Comparison of ENCODE assay signal across 8 mouse cellular contexts in the genomic region with DNA sequence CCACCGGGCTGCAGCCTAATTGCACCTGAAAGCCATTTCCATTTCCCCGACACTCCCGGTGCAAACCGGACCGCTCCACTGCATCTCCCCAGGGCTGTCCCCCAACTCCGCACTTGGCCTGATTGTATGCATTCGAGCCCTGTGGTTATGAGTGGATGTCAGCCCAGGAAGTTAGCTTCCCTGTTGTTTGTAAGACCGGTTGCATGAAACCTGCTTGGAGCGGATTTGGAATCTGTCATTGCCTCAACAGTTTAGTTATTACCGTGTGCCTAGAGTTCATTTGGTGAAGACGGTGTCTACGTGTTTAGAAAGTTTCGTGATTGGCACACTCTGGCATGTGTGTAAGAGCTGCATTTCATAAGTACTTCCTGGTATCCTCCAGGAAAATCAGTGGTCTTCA. TPM values are rescaled to one million over a fixed set of nuclear protein-coding genes. Genes with fewer than 3 reads are reported as not detected.
DNase-seq lines count a peak whose midpoint lies in the region; ATAC-seq and TF ChIP-seq lines count a peak whose summit lies in the region.

No protein-coding gene starts in this region.

- TF ChIP-seq POLR2A in cerebellum, adult 2 months (IDR thresholded peaks at IDR 0.05; ENCODE audit: borderline replicate concordance, insufficient read depth, low read length), result no peak

- H3K4me3 ChIP-seq in cerebellum, adult 2 months (replicated peaks; ENCODE audit: insufficient read depth, low read depth, low read length), result peak overlapping the region; percentile 64
- H3K4me3 ChIP-seq in lung, embryonic 16.5 days (ENCODE audit: low read length), result peak overlapping the region; percentile 88

- H3K4me1 ChIP-seq in cerebellum, adult 2 months (ENCODE audit: control insufficient read depth, insufficient read depth, low read length), result no peaks in the 10 kb centered on the region
- peaks cover 17% of the 10 kb centered on the region for H3K4me1 ChIP-seq in lung, embryonic 16.5 days (replicated peaks; ENCODE audit: control insufficient read depth, insufficient read depth, low read length)

- DNase-seq in cerebellum, adult 2 months, result no peak
- DNase-seq in cerebellum, postnatal 36 days, result no peak
- peak; percentile 18 for DNase-seq in retina, adult 2 months (ENCODE audit: low read depth, low spot score)
- no peak for DNase-seq in retina, embryonic 14.5 days (ENCODE audit: low spot score)
- DNase-seq in urinary bladder, adult 2 months (ENCODE audit: low spot score), result no peak
- no peak for DNase-seq in thymus, adult 18-20 months

- H3K27ac ChIP-seq in cerebellum, adult 2 months (ENCODE audit: insufficient read depth, low read length), result peak overlapping the region; percentile 41; the same call in 1 of the 2 replicates
- peak overlapping the region; percentile 59 for H3K27ac ChIP-seq in lung, embryonic 16.5 days (ENCODE audit: low read length)

- under 1% methylated on average over 13 of the region's 13 CpGs for WGBS in cerebellum, adult 2 months
- WGBS in lung, embryonic 16.5 days, result under 1% methylated on average over 13 of the region's 13 CpGs

- peaks cover 23% of the 10 kb centered on the region for H3K36me3 ChIP-seq in lung, embryonic 16.5 days (ENCODE audit: control insufficient read depth, insufficient read depth, low read length)

- TF ChIP-seq CTCF in cerebellum, adult 2 months (IDR thresholded peaks at IDR 0.05; ENCODE audit: borderline replicate concordance, insufficient read depth, low read depth, low read length), result no peak

- no peaks in the 10 kb centered on the region for H3K27me3 ChIP-seq in cerebellum, adult 2 months (ENCODE audit: control insufficient read depth, insufficient read depth, low read length)
- no peaks in the 10 kb centered on the region; the same call in 1 of the 2 replicates for H3K27me3 ChIP-seq in lung, embryonic 16.5 days (ENCODE audit: control insufficient read depth, insufficient read depth, low read depth, low read length)

- peak; percentile 38 for ATAC-seq in granulocyte monocyte progenitor cell, adult 5-6 weeks (replicated peaks; ENCODE audit: poor library complexity, severe bottlenecking)
- ATAC-seq in lung, embryonic 16.5 days (ENCODE audit: low read depth), result peak; percentile 6

- H3K9me3 ChIP-seq in lung, embryonic 16.5 days (ENCODE audit: control insufficient read depth, low read length), result no peaks in the 10 kb centered on the region

- H3K4me2 ChIP-seq in lung, embryonic 16.5 days (ENCODE audit: low read depth, low read length), result peak overlapping the region; percentile 81

- H3K9ac ChIP-seq in lung, embryonic 16.5 days (ENCODE audit: low read length), result peak overlapping the region; percentile 94

RNA-seq across cellular contexts. Expression of a gene that starts 0.5 kb away (rescaled TPM):
- polyA plus RNA-seq in cerebellum, adult 2 months (2012; rRNA removed), result 37.6 and 38.7 TPM in 2 replicates
- 15.0 and 29.7 TPM in 2 replicates for total RNA-seq in granulocyte monocyte progenitor cell, adult 5-6 weeks (2014; fragmentation: Nextera tagmentation)
- total RNA-seq in granulocyte monocyte progenitor cell, adult 5-6 weeks (2017), result 10.3 and 12.7 TPM in 2 replicates
- polyA plus RNA-seq in lung, embryonic 16.5 days (2015; fragmentation: Nextera tagmentation; extraction: Ambion mirVana), result 53.0 and 57.4 TPM in 2 replicates
- 30.0 and 38.9 TPM in 2 replicates for polyA plus RNA-seq in urinary bladder, adult 2 months (2012; rRNA removed)

RNA-seq across cellular contexts. Expression of a gene that starts 4.9 kb away (rescaled TPM):
- polyA plus RNA-seq in cerebellum, adult 2 months (2012; rRNA removed), result 9.0 and 10.2 TPM in 2 replicates
- total RNA-seq in granulocyte monocyte progenitor cell, adult 5-6 weeks (2014; fragmentation: Nextera tagmentation), result 14.2 and 34.4 TPM in 2 replicates
- 18.0 and 31.4 TPM in 2 replicates for total RNA-seq in granulocyte monocyte progenitor cell, adult 5-6 weeks (2017)
- polyA plus RNA-seq in lung, embryonic 16.5 days (2015; fragmentation: Nextera tagmentation; extraction: Ambion mirVana), result 32.8 and 35.9 TPM in 2 replicates
- polyA plus RNA-seq in urinary bladder, adult 2 months (2012; rRNA removed), result 15.4 and 19.9 TPM in 2 replicates
